Comparison of ENCODE assay signal across 8 mouse cellular contexts in genomic region chr9:108047601-108048565, GRCm38 (mm10). TPM values are rescaled to one million over a fixed set of nuclear protein-coding genes. Genes with fewer than 3 reads are reported as not detected.
DNase-seq lines count a peak whose midpoint lies in the region; ATAC-seq and TF ChIP-seq lines count a peak whose summit lies in the region.

No protein-coding gene starts in this region.

- 48% methylated on average over 17 of the region's 17 CpGs for WGBS in forebrain, postnatal 0 days
- 34% methylated on average over 17 of the region's 17 CpGs for WGBS in liver, embryonic 15.5 days (ENCODE audit: insufficient replicate concordance)

- H3K4me3 ChIP-seq in ES-E14 (ENCODE audit: insufficient read depth in 1 of 2, low read depth in 1 of 2, low read length in 2 of 2, poor library complexity in 1 of 2, severe bottlenecking in 1 of 2): peak overlapping the region; percentile 48 to 92
- peak overlapping the region; percentile 81; the same call in 1 of the 2 replicates for H3K4me3 ChIP-seq in forebrain, postnatal 0 days (ENCODE audit: low read depth, low read length)
- H3K4me3 ChIP-seq in liver, embryonic 15.5 days (replicated peaks): peak overlapping the region; percentile 74

- H3K4me1 ChIP-seq in ES-E14 (ENCODE audit: control insufficient read depth in 2 of 2, insufficient read depth in 2 of 2, low read length in 2 of 2, poor library complexity in 1 of 2): peaks cover 0 to 7% of the 10 kb centered on the region in 2 experiments; a peak in 1 of 4 replicates
- no peaks in the 10 kb centered on the region for H3K4me1 ChIP-seq in forebrain, postnatal 0 days (ENCODE audit: insufficient read depth)
- peaks cover 59% of the 10 kb centered on the region for H3K4me1 ChIP-seq in liver, embryonic 15.5 days (replicated peaks)

- no peak overlapping the region for H3K27ac ChIP-seq in ES-E14 (ENCODE audit: insufficient read depth, low read depth, low read length, poor library complexity, severe bottlenecking)
- 0 out of 2 replicates have a peak overlapping the region, but pooled peaks have one; percentile 3 for H3K27ac ChIP-seq in forebrain, postnatal 0 days (ENCODE audit: low read depth, low read length)
- peak overlapping the region; percentile 90 for H3K27ac ChIP-seq in liver, embryonic 15.5 days (replicated peaks)

- in situ Hi-C loops in ES-E14 (cut with MboI; ENCODE audit: low sequenced_read_pairs in 2 of 2, unreplicated experiment in 2 of 2): no loop called here

- H3K4me2 ChIP-seq in forebrain, postnatal 0 days (ENCODE audit: low read depth): peak overlapping the region; percentile 61
- H3K4me2 ChIP-seq in liver, embryonic 15.5 days: peak overlapping the region; percentile 94

- peak; percentile 11 for DNase-seq in gastrocnemius, postnatal 10 days
- DNase-seq in gastrocnemius, postnatal 14 days: no peak
- no peak for DNase-seq in ES-E14 (ENCODE audit: low read depth, low spot score)
- DNase-seq in forebrain, postnatal 0 days: no peak
- no peak for DNase-seq in layer of hippocampus, postnatal 14 days (ENCODE audit: low spot score in 2 of 2)
- no peak for DNase-seq in frontal cortex, postnatal 14 days (ENCODE audit: low spot score in 2 of 2)

- TF ChIP-seq CTCF in forebrain, postnatal 0 days (IDR thresholded peaks at IDR 0.05; ENCODE audit: low read depth): no peak

- no peaks in the 10 kb centered on the region for H3K27me3 ChIP-seq in forebrain, postnatal 0 days (ENCODE audit: insufficient read depth, low read length)
- no peaks in the 10 kb centered on the region for H3K27me3 ChIP-seq in liver, embryonic 15.5 days

- ATAC-seq in forebrain, postnatal 0 days: no peak
- no peak; the same call in 1 of the 2 replicates for ATAC-seq in liver, embryonic 15.5 days (ENCODE audit: insufficient read depth)
- no peak for ATAC-seq in granulocyte monocyte progenitor cell, adult 5-6 weeks (replicated peaks; ENCODE audit: poor library complexity, severe bottlenecking)

- H3K9me3 ChIP-seq in ES-E14 (ENCODE audit: control insufficient read depth, insufficient read depth, low read depth, low read length): no peaks in the 10 kb centered on the region
- no peaks in the 10 kb centered on the region for H3K9me3 ChIP-seq in forebrain, postnatal 0 days (ENCODE audit: low read length)
- no peaks in the 10 kb centered on the region for H3K9me3 ChIP-seq in liver, embryonic 15.5 days (replicated peaks)

- H3K9ac ChIP-seq in ES-E14 (ENCODE audit: insufficient read depth, low read depth, low read length, poor library complexity, severe bottlenecking): peak overlapping the region; percentile 72; the same call in 1 of the 2 replicates
- H3K9ac ChIP-seq in forebrain, postnatal 0 days: 0 out of 2 replicates have a peak overlapping the region, but pooled peaks have one; percentile 34
- peak overlapping the region; percentile 56 for H3K9ac ChIP-seq in liver, embryonic 15.5 days

- peaks cover 31% of the 10 kb centered on the region for H3K36me3 ChIP-seq in ES-E14 (ENCODE audit: control insufficient read depth, insufficient read depth, low read length, poor library complexity, severe bottlenecking)
- peaks cover 47% of the 10 kb centered on the region for H3K36me3 ChIP-seq in forebrain, postnatal 0 days (ENCODE audit: insufficient read depth)
- peaks cover 78% of the 10 kb centered on the region for H3K36me3 ChIP-seq in liver, embryonic 15.5 days (replicated peaks)

- intact Hi-C loops in gastrocnemius, postnatal 14 days (cut with DNase I; ENCODE audit: low total_unique reads): no loop called here

TF ChIP-seq in ES-E14, 5 proteins besides CTCF, POLR2A, EP300 and RAD21:
- no peak for TF ChIP-seq ZNF384 (IDR thresholded peaks at IDR 0.05; ENCODE audit: low read depth, low read length)
- no peak for TF ChIP-seq MAFK (IDR thresholded peaks at IDR 0.05; ENCODE audit: insufficient read depth, low read depth, low read length)
- TF ChIP-seq CHD2 (IDR thresholded peaks at IDR 0.05; ENCODE audit: low read depth, low read length): no peak
- TF ChIP-seq HCFC1 (IDR thresholded peaks at IDR 0.05; ENCODE audit: borderline replicate concordance, insufficient read depth, low read length): no peak
- TF ChIP-seq ZC3H11A (IDR thresholded peaks at IDR 0.05; ENCODE audit: borderline replicate concordance, low read depth, low read length): no peak

RNA-seq across cellular contexts. Expression of gene Gmppb, which starts 1.2 kb away (rescaled TPM):
- 10 to 100 TPM in 1 of 2 experiments, 1 to 10 TPM in 1; 8.6 to 10.6 TPM for total RNA-seq in gastrocnemius, postnatal 10 days (2021)
- total RNA-seq in gastrocnemius, postnatal 14 days (2021): 1 to 10 TPM; 4.7 to 8.3 TPM
- 22.9 and 28.3 TPM in 2 replicates for total RNA-seq in ES-E14 (2012; rRNA removed)
- 17.5 and 18.6 TPM in 2 replicates for total RNA-seq in forebrain, postnatal 0 days (2014; rRNA removed)
- polyA plus RNA-seq in forebrain, postnatal 0 days (2015; fragmentation: Nextera tagmentation; extraction: Ambion mirVana): 15.5 and 16.0 TPM in 2 replicates
- polyA plus RNA-seq in liver, embryonic 15.5 days (2015; fragmentation: Nextera tagmentation; extraction: Ambion mirVana): 15.3 and 16.3 TPM in 2 replicates
- total RNA-seq in granulocyte monocyte progenitor cell, adult 5-6 weeks (2014; fragmentation: Nextera tagmentation): 14.1 and 15.1 TPM in 2 replicates
- 16.1 and 41.8 TPM in 2 replicates for total RNA-seq in granulocyte monocyte progenitor cell, adult 5-6 weeks (2017)
- total RNA-seq in layer of hippocampus, postnatal 14 days (2021): 10 to 100 TPM; 14.7 to 17.5 TPM

RNA-seq across cellular contexts. Expression of gene Amigo3, which starts 5.1 kb away (rescaled TPM):
- total RNA-seq in gastrocnemius, postnatal 10 days (2021): 1 to 10 TPM; 2.6 to 3.6 TPM
- 1 to 10 TPM; 1.0 to 2.4 TPM for total RNA-seq in gastrocnemius, postnatal 14 days (2021)
- total RNA-seq in ES-E14 (2012; rRNA removed): 2.7 and 3.8 TPM in 2 replicates
- 2.9 and 3.4 TPM in 2 replicates for total RNA-seq in forebrain, postnatal 0 days (2014; rRNA removed)
- 1.4 and 1.5 TPM in 2 replicates for polyA plus RNA-seq in forebrain, postnatal 0 days (2015; fragmentation: Nextera tagmentation; extraction: Ambion mirVana)
- polyA plus RNA-seq in liver, embryonic 15.5 days (2015; fragmentation: Nextera tagmentation; extraction: Ambion mirVana): 1.5 and 1.8 TPM in 2 replicates
- 2.2 and 3.4 TPM in 2 replicates for total RNA-seq in granulocyte monocyte progenitor cell, adult 5-6 weeks (2014; fragmentation: Nextera tagmentation)
- 2.2 and 3.1 TPM in 2 replicates for total RNA-seq in granulocyte monocyte progenitor cell, adult 5-6 weeks (2017)
- total RNA-seq in layer of hippocampus, postnatal 14 days (2021): 1 to 10 TPM; 2.2 to 2.8 TPM

RNA-seq across cellular contexts. Expression of gene Mst1, which starts 32.4 kb away (rescaled TPM):
- under 1 TPM in 1 of 2 experiments, not detected in 1; 0.11 TPM for total RNA-seq in gastrocnemius, postnatal 10 days (2021)
- total RNA-seq in gastrocnemius, postnatal 14 days (2021): not detected
- 2.9 and 3.6 TPM in 2 replicates for total RNA-seq in ES-E14 (2012; rRNA removed)
- 0.10 TPM in 1 of 2 replicates, not detected in the other for total RNA-seq in forebrain, postnatal 0 days (2014; rRNA removed)
- polyA plus RNA-seq in forebrain, postnatal 0 days (2015; fragmentation: Nextera tagmentation; extraction: Ambion mirVana): not detected in 2 replicates
- 41.1 and 51.2 TPM in 2 replicates for polyA plus RNA-seq in liver, embryonic 15.5 days (2015; fragmentation: Nextera tagmentation; extraction: Ambion mirVana)
- 0.67 TPM in 1 of 2 replicates, not detected in the other for total RNA-seq in granulocyte monocyte progenitor cell, adult 5-6 weeks (2014; fragmentation: Nextera tagmentation)
- 0.34 and 1.6 TPM in 2 replicates for total RNA-seq in granulocyte monocyte progenitor cell, adult 5-6 weeks (2017)
- total RNA-seq in layer of hippocampus, postnatal 14 days (2021): not detected

RNA-seq across cellular contexts. Expression of gene Rnf123, which starts 35.3 kb away (rescaled TPM):
- 100 to 1,000 TPM; 153 to 172 TPM for total RNA-seq in gastrocnemius, postnatal 10 days (2021)
- total RNA-seq in gastrocnemius, postnatal 14 days (2021): 100 to 1,000 TPM; 154 to 161 TPM
- 14.5 and 28.1 TPM in 2 replicates for total RNA-seq in ES-E14 (2012; rRNA removed)
- 32.0 and 35.8 TPM in 2 replicates for total RNA-seq in forebrain, postnatal 0 days (2014; rRNA removed)
- polyA plus RNA-seq in forebrain, postnatal 0 days (2015; fragmentation: Nextera tagmentation; extraction: Ambion mirVana): 25.4 and 37.0 TPM in 2 replicates
- 100 and 123 TPM in 2 replicates for polyA plus RNA-seq in liver, embryonic 15.5 days (2015; fragmentation: Nextera tagmentation; extraction: Ambion mirVana)
- total RNA-seq in granulocyte monocyte progenitor cell, adult 5-6 weeks (2014; fragmentation: Nextera tagmentation): 64.5 and 75.3 TPM in 2 replicates
- 29.7 and 30.3 TPM in 2 replicates for total RNA-seq in granulocyte monocyte progenitor cell, adult 5-6 weeks (2017)
- 10 to 100 TPM; 84.9 to 86.8 TPM for total RNA-seq in layer of hippocampus, postnatal 14 days (2021)

RNA-seq across cellular contexts. Expression of gene Ip6k1, which starts 45.6 kb away (rescaled TPM):
- 10 to 100 TPM; 38.9 to 42.9 TPM for total RNA-seq in gastrocnemius, postnatal 10 days (2021)
- total RNA-seq in gastrocnemius, postnatal 14 days (2021): 10 to 100 TPM; 26.3 to 28.8 TPM
- total RNA-seq in ES-E14 (2012; rRNA removed): 41.0 and 53.9 TPM in 2 replicates
- total RNA-seq in forebrain, postnatal 0 days (2014; rRNA removed): 240 and 251 TPM in 2 replicates
- 70.5 and 86.9 TPM in 2 replicates for polyA plus RNA-seq in forebrain, postnatal 0 days (2015; fragmentation: Nextera tagmentation; extraction: Ambion mirVana)
- polyA plus RNA-seq in liver, embryonic 15.5 days (2015; fragmentation: Nextera tagmentation; extraction: Ambion mirVana): 35.3 and 45.1 TPM in 2 replicates
- total RNA-seq in granulocyte monocyte progenitor cell, adult 5-6 weeks (2014; fragmentation: Nextera tagmentation): 27.1 TPM in 2 replicates
- 31.6 and 42.7 TPM in 2 replicates for total RNA-seq in granulocyte monocyte progenitor cell, adult 5-6 weeks (2017)
- total RNA-seq in layer of hippocampus, postnatal 14 days (2021): 100 to 1,000 TPM; 178 to 188 TPM
